Mouse (Mus musculus): ENCODE measurements around the gene Hltf. TPM values are rescaled to one million over a fixed set of nuclear protein-coding genes. Genes with fewer than 3 reads are reported as not detected.

Gene Hltf
- polyA plus RNA-seq, 1 experiment from 2014 or later: 25.9 TPM

GRCm38 (mm10) chr3:20058197-20058541 is 558 bp downstream of the Hltf start:
- no peak for DNase-seq (ENCODE audit: low spot score)
- H3K27me3 ChIP-seq (ENCODE audit: control insufficient read depth, insufficient read depth, low read length): no peaks in the 10 kb centered on the region
- peaks cover 3% of the 10 kb centered on the region; the same call in 1 of the 2 replicates for H3K4me1 ChIP-seq (replicated peaks; ENCODE audit: control insufficient read depth, insufficient read depth, low read length)
- no peaks in the 10 kb centered on the region for H3K9me3 ChIP-seq (ENCODE audit: control insufficient read depth, low read length)
- no peak; the same call in 1 of the 2 replicates for ATAC-seq (replicated peaks; ENCODE audit: low FRiP score)
- H3K36me3 ChIP-seq (ENCODE audit: control insufficient read depth, insufficient read depth, low read length): no peaks in the 10 kb centered on the region
- H3K4me2 ChIP-seq (ENCODE audit: low read depth, low read length, severe bottlenecking): peak overlapping the region; percentile 63
- peak overlapping the region; percentile 45; the same call in 1 of the 2 replicates for H3K9ac ChIP-seq (ENCODE audit: low read length)
- peak overlapping the region; percentile 53 for H3K4me3 ChIP-seq (ENCODE audit: low read depth, low read length)
- WGBS: under 1% methylated on average over 7 of the region's 9 CpGs
- H3K27ac ChIP-seq (ENCODE audit: low read depth, low read length): no peak overlapping the region

GRCm38 (mm10) chr3:20076145-20077053 is 18.8 kb downstream of the Hltf start:
- no peak for ATAC-seq (replicated peaks; ENCODE audit: low FRiP score)
- Histone ChIP-seq H3K4me1 (replicated peaks; ENCODE audit: control insufficient read depth, insufficient read depth, low read length) (no peaks in the 10 kb centered on the region), H3K36me3 (ENCODE audit: control insufficient read depth, insufficient read depth, low read length) (no peaks in the 10 kb centered on the region; the same call in 1 of the 2 replicates), H3K9ac (ENCODE audit: low read length) (no peak overlapping the region), H3K4me2 (ENCODE audit: low read depth, low read length, severe bottlenecking) (no peak overlapping the region), H3K27me3 (ENCODE audit: control insufficient read depth, insufficient read depth, low read length) (no peaks in the 10 kb centered on the region), H3K9me3 (ENCODE audit: control insufficient read depth, low read length) (no peaks in the 10 kb centered on the region), H3K27ac (ENCODE audit: low read depth, low read length) (no peak overlapping the region), H3K4me3 (ENCODE audit: low read depth, low read length) (no peak overlapping the region)
- WGBS: 87% methylated on average over 11 of the region's 11 CpGs
- no peak for DNase-seq (ENCODE audit: low spot score)

GRCm38 (mm10) chr3:20082161-20082560 is 24.6 kb downstream of the Hltf start:
- Histone ChIP-seq H3K4me2 (ENCODE audit: low read depth, low read length, severe bottlenecking) (no peak overlapping the region), H3K4me1 (replicated peaks; ENCODE audit: control insufficient read depth, insufficient read depth, low read length) (no peaks in the 10 kb centered on the region), H3K9me3 (ENCODE audit: control insufficient read depth, low read length) (no peaks in the 10 kb centered on the region), H3K9ac (ENCODE audit: low read length) (no peak overlapping the region), H3K36me3 (ENCODE audit: control insufficient read depth, insufficient read depth, low read length) (no peaks in the 10 kb centered on the region; the same call in 1 of the 2 replicates), H3K27ac (ENCODE audit: low read depth, low read length) (no peak overlapping the region), H3K27me3 (ENCODE audit: control insufficient read depth, insufficient read depth, low read length) (no peaks in the 10 kb centered on the region), H3K4me3 (ENCODE audit: low read depth, low read length) (no peak overlapping the region)
- ATAC-seq (replicated peaks; ENCODE audit: low FRiP score): no peak
- WGBS: 82% methylated on average over 3 of the region's 3 CpGs
- no peak for DNase-seq (ENCODE audit: low spot score)

- 82% methylated on average over 3 of the region's 3 CpGs for WGBS
- H3K4me2 ChIP-seq (ENCODE audit: low read depth, low read length, severe bottlenecking): no peak overlapping the region
- H3K9me3 ChIP-seq (ENCODE audit: control insufficient read depth, low read length): no peaks in the 10 kb centered on the region
- DNase-seq (ENCODE audit: low spot score) (no peak), ATAC-seq (replicated peaks; ENCODE audit: low FRiP score) (no peak)
- H3K27ac ChIP-seq (ENCODE audit: low read depth, low read length): no peak overlapping the region
- H3K4me3 ChIP-seq (ENCODE audit: low read depth, low read length): no peak overlapping the region
- H3K9ac ChIP-seq (ENCODE audit: low read length): no peak overlapping the region
- H3K36me3 ChIP-seq (ENCODE audit: control insufficient read depth, insufficient read depth, low read length): no peaks in the 10 kb centered on the region
- no peaks in the 10 kb centered on the region for H3K27me3 ChIP-seq (ENCODE audit: control insufficient read depth, insufficient read depth, low read length)
- no peaks in the 10 kb centered on the region for H3K4me1 ChIP-seq (replicated peaks; ENCODE audit: control insufficient read depth, insufficient read depth, low read length)
Observed at GRCm38 (mm10) chr3:20103830-20104229, 46.2 kb downstream of the Hltf start.

GRCm38 (mm10) chr3:20104318-20104717 is 46.7 kb downstream of the Hltf start:
- 95% methylated on average over 8 of the region's 8 CpGs for WGBS
- Histone ChIP-seq H3K9ac (ENCODE audit: low read length) (no peak overlapping the region), H3K4me1 (replicated peaks; ENCODE audit: control insufficient read depth, insufficient read depth, low read length) (no peaks in the 10 kb centered on the region), H3K9me3 (ENCODE audit: control insufficient read depth, low read length) (no peaks in the 10 kb centered on the region), H3K4me2 (ENCODE audit: low read depth, low read length, severe bottlenecking) (no peak overlapping the region), H3K27me3 (ENCODE audit: control insufficient read depth, insufficient read depth, low read length) (no peaks in the 10 kb centered on the region), H3K27ac (ENCODE audit: low read depth, low read length) (no peak overlapping the region), H3K36me3 (ENCODE audit: control insufficient read depth, insufficient read depth, low read length) (no peaks in the 10 kb centered on the region), H3K4me3 (ENCODE audit: low read depth, low read length) (no peak overlapping the region)
- ATAC-seq (replicated peaks; ENCODE audit: low FRiP score): no peak
- DNase-seq (ENCODE audit: low spot score): no peak

GRCm38 (mm10) chr3:20104776-20105175 is 47.2 kb downstream of the Hltf start:
- WGBS: 100% methylated on average over 2 of the region's 2 CpGs
- Histone ChIP-seq H3K4me1 (replicated peaks; ENCODE audit: control insufficient read depth, insufficient read depth, low read length) (no peaks in the 10 kb centered on the region), H3K36me3 (ENCODE audit: control insufficient read depth, insufficient read depth, low read length) (no peaks in the 10 kb centered on the region), H3K9ac (ENCODE audit: low read length) (no peak overlapping the region), H3K27me3 (ENCODE audit: control insufficient read depth, insufficient read depth, low read length) (no peaks in the 10 kb centered on the region), H3K4me2 (ENCODE audit: low read depth, low read length, severe bottlenecking) (no peak overlapping the region), H3K27ac (ENCODE audit: low read depth, low read length) (no peak overlapping the region), H3K4me3 (ENCODE audit: low read depth, low read length) (no peak overlapping the region), H3K9me3 (ENCODE audit: control insufficient read depth, low read length) (no peaks in the 10 kb centered on the region)
- ATAC-seq (replicated peaks; ENCODE audit: low FRiP score): no peak
- no peak for DNase-seq (ENCODE audit: low spot score)

GRCm38 (mm10) chr3:20108881-20109280 is 51.3 kb downstream of the Hltf start:
- no peaks in the 10 kb centered on the region for H3K9me3 ChIP-seq (ENCODE audit: control insufficient read depth, low read length)
- no peaks in the 10 kb centered on the region for H3K27me3 ChIP-seq (ENCODE audit: control insufficient read depth, insufficient read depth, low read length)
- no peak overlapping the region for H3K9ac ChIP-seq (ENCODE audit: low read length)
- DNase-seq (ENCODE audit: low spot score) (no peak), ATAC-seq (replicated peaks; ENCODE audit: low FRiP score) (no peak)
- no peaks in the 10 kb centered on the region; the same call in 1 of the 2 replicates for H3K36me3 ChIP-seq (ENCODE audit: control insufficient read depth, insufficient read depth, low read length)
- H3K4me1 ChIP-seq (replicated peaks; ENCODE audit: control insufficient read depth, insufficient read depth, low read length): no peaks in the 10 kb centered on the region
- H3K27ac ChIP-seq (ENCODE audit: low read depth, low read length): no peak overlapping the region
- 82% methylated on average over 5 of the region's 5 CpGs for WGBS
- no peak overlapping the region for H3K4me3 ChIP-seq (ENCODE audit: low read depth, low read length)
- no peak overlapping the region for H3K4me2 ChIP-seq (ENCODE audit: low read depth, low read length, severe bottlenecking)

- H3K4me1 ChIP-seq (replicated peaks; ENCODE audit: control insufficient read depth, insufficient read depth, low read length): no peaks in the 10 kb centered on the region
- H3K9me3 ChIP-seq (ENCODE audit: control insufficient read depth, low read length): no peaks in the 10 kb centered on the region
- H3K27ac ChIP-seq (ENCODE audit: low read depth, low read length): no peak overlapping the region
- no peak overlapping the region for H3K4me3 ChIP-seq (ENCODE audit: low read depth, low read length)
- no peaks in the 10 kb centered on the region; the same call in 1 of the 2 replicates for H3K36me3 ChIP-seq (ENCODE audit: control insufficient read depth, insufficient read depth, low read length)
- H3K27me3 ChIP-seq (ENCODE audit: control insufficient read depth, insufficient read depth, low read length): no peaks in the 10 kb centered on the region
- 85% methylated on average over 2 of the region's 2 CpGs for WGBS
- no peak overlapping the region for H3K9ac ChIP-seq (ENCODE audit: low read length)
- ATAC-seq (replicated peaks; ENCODE audit: low FRiP score) (no peak), DNase-seq (ENCODE audit: low spot score) (no peak)
- H3K4me2 ChIP-seq (ENCODE audit: low read depth, low read length, severe bottlenecking): no peak overlapping the region
Observed at GRCm38 (mm10) chr3:20111913-20112312, 54.3 kb downstream of the Hltf start.

Data from forebrain, embryonic 11.5 days (tissue).